Comparison of ENCODE assay signal across 26 mouse cellular contexts in the genomic region with DNA sequence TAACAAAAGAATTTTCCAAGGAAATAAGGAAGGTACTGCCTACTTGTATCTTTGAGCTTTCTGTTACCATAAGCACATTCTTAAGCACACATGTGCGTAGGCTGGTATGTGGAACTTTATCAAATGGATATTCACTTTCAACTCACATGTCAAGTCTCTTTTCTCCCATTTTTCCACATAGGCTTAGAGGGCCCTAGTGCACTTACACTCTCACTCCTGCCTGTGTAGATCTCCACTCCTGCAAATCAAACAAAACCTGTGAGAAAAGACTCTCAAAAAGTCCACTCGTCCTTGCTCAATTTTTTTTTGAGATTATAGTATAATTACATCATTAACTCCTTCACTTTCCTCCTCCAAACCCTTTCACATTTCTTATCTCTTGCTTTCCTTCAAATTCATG.
DNase-seq lines count a peak whose midpoint lies in the region; ATAC-seq and TF ChIP-seq lines count a peak whose summit lies in the region.
"Had no signal": no experiment of that assay in that cellular context is flagged by ENCODE, and none has a peak within 500 bp of the region (broad histone marks: within the 10 kb centered on the region; RNA-seq: fewer than 3 reads in every experiment).

No protein-coding gene starts in this region.

- peak; percentile 67 for ATAC-seq in lung, postnatal 0 days
- ATAC-seq: activated CD4-positive, CD25-positive, alpha-beta regulatory T cell, adult 4 months; CD4-positive, CD25-positive, alpha-beta regulatory T cell, adult 4 months; forebrain, embryonic 14.5 days; forebrain, embryonic 16.5 days; Patski had no signal

- no peak overlapping the region for H3K9ac ChIP-seq in lung, postnatal 0 days (replicated peaks; ENCODE audit: low read depth)
- H3K9ac ChIP-seq: embryonic facial prominence, embryonic 12.5 days; forebrain, embryonic 12.5 days had no signal

- DNase-seq in gastrocnemius, adult 2 months, result no peak
- no peak for DNase-seq in gastrocnemius, postnatal 4 days (ENCODE audit: low spot score in 2 of 2)
- DNase-seq in lung, postnatal 0 days (ENCODE audit: low spot score), result peak; percentile 65
- no peak for DNase-seq in lung, postnatal 10 days
- DNase-seq: adrenal gland, adult 8-10 months; adrenal gland, postnatal 14 days; adrenal gland, postnatal 36 days; B cell, adult 2 months; cerebellum, adult 11-12 months; cerebellum, adult 2 months; cerebellum, adult 9-10 months; cerebellum, postnatal 10 days; cerebellum, postnatal 25 days had no signal

- peak overlapping the region; percentile 35; the same call in 1 of the 2 replicates for H3K27ac ChIP-seq in gastrocnemius, adult 2 months
- H3K27ac ChIP-seq in lung, postnatal 0 days (ENCODE audit: low read length), result no peak overlapping the region
- H3K27ac ChIP-seq in embryonic fibroblast, embryonic 13.5 days (ENCODE audit: insufficient read depth, low read length), result peak overlapping the region; percentile 34; the same call in 1 of the 2 replicates
- H3K27ac ChIP-seq: embryonic facial prominence, embryonic 10.5 days; embryonic facial prominence, embryonic 12.5 days; forebrain, embryonic 10.5 days; forebrain, embryonic 12.5 days had no signal

- no peaks in the 10 kb centered on the region for H3K4me1 ChIP-seq in lung, postnatal 0 days (ENCODE audit: insufficient read depth, low read depth, low read length)
- peaks cover 22% of the 10 kb centered on the region for H3K4me1 ChIP-seq in embryonic fibroblast, embryonic 13.5 days (ENCODE audit: control insufficient read depth, insufficient read depth, low read length)
- H3K4me1 ChIP-seq: forebrain, embryonic 10.5 days; forebrain, embryonic 12.5 days had no signal

- no peaks in the 10 kb centered on the region for H3K9me3 ChIP-seq in lung, postnatal 0 days (ENCODE audit: low read length)
- H3K9me3 ChIP-seq: embryonic facial prominence, embryonic 10.5 days; embryonic facial prominence, embryonic 12.5 days; forebrain, embryonic 10.5 days; forebrain, embryonic 12.5 days; G1E had no signal

- H3K4me3 ChIP-seq in gastrocnemius, adult 2 months, result no peak overlapping the region
- H3K4me3 ChIP-seq in lung, postnatal 0 days (ENCODE audit: low read depth, low read length), result no peak overlapping the region
- no peak overlapping the region for H3K4me3 ChIP-seq in embryonic fibroblast, embryonic 13.5 days (ENCODE audit: insufficient read depth, low read length)
- H3K4me3 ChIP-seq: embryonic facial prominence, embryonic 10.5 days; embryonic facial prominence, embryonic 12.5 days; erythroblast, embryonic 14.5 days; forebrain, embryonic 10.5 days; forebrain, embryonic 12.5 days had no signal

- H3K36me3 ChIP-seq in lung, postnatal 0 days (ENCODE audit: insufficient read depth, low read length), result no peaks in the 10 kb centered on the region
- H3K36me3 ChIP-seq: embryonic facial prominence, embryonic 10.5 days; embryonic facial prominence, embryonic 12.5 days; forebrain, embryonic 10.5 days; forebrain, embryonic 12.5 days had no signal

- no peak for TF ChIP-seq POLR2A in embryonic fibroblast, embryonic 13.5 days (IDR thresholded peaks at IDR 0.05; ENCODE audit: low read depth, low read length)

- no peak overlapping the region for H3K4me2 ChIP-seq in lung, postnatal 0 days (replicated peaks; ENCODE audit: low read depth, low read length)
- H3K4me2 ChIP-seq: embryonic facial prominence, embryonic 12.5 days; forebrain, embryonic 12.5 days had no signal

- TF ChIP-seq CTCF in gastrocnemius, adult 2 months (IDR thresholded peaks at IDR 0.05), result no peak
- TF ChIP-seq CTCF in lung, postnatal 0 days (IDR thresholded peaks at IDR 0.05), result no peak
- TF ChIP-seq CTCF in embryonic fibroblast, embryonic 13.5 days (IDR thresholded peaks at IDR 0.05; ENCODE audit: borderline replicate concordance, insufficient read depth, low read length), result no peak

- WGBS in lung, postnatal 0 days, result 46% methylated on average over 2 of the region's 2 CpGs

- H3K27me3 ChIP-seq in lung, postnatal 0 days (replicated peaks; ENCODE audit: insufficient read depth, low read length), result no peaks in the 10 kb centered on the region
- H3K27me3 ChIP-seq: CH12.LX; embryonic facial prominence, embryonic 12.5 days; forebrain, embryonic 12.5 days; Patski had no signal

- intact Hi-C loops in gastrocnemius, adult 2 months (cut with DNase I), result no loop called here

- no peak for TF ChIP-seq EP300 in lung, postnatal 0 days (IDR thresholded peaks at IDR 0.05)
